In the genomic region with DNA sequence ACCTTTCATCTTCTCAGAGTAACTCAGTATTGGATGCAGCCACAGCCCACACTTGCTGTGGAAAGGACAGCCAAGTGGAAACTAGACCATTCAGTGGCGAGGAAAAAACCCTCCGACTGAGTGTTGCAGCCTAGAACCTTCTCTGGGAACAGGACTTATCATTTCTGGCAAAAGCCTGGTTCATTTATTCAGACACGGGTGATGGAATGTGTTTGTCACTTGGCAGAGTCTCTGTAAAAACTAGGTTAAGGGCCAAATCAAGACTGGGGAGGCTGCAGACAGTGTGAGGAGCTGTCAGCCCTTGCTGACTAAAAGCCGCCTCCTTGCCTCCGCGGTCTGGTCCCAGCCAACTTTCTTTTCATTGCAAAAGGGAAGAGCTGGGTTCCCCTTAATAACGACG, we compare ENCODE assay signal across 10 mouse cellular contexts.
DNase-seq lines count a peak whose midpoint lies in the region; ATAC-seq and TF ChIP-seq lines count a peak whose summit lies in the region.
"Had no signal": no experiment of that assay in that cellular context is flagged by ENCODE, and none has a peak within 500 bp of the region (broad histone marks: within the 10 kb centered on the region; RNA-seq: fewer than 3 reads in every experiment).

No protein-coding gene starts in this region.

- no peak overlapping the region for H3K27ac ChIP-seq in kidney, adult 2 months (ENCODE audit: insufficient read depth, low read depth, low read length)
- H3K27ac ChIP-seq in kidney, embryonic 15.5 days = no peak overlapping the region
- H3K27ac ChIP-seq in lung, embryonic 15.5 days = no peak overlapping the region
- no peak overlapping the region for H3K27ac ChIP-seq in liver, embryonic 11.5 days (ENCODE audit: low read depth, low read length)
- H3K27ac ChIP-seq: embryonic facial prominence, embryonic 15.5 days had no signal

- H3K4me1 ChIP-seq in kidney, adult 2 months (ENCODE audit: control insufficient read depth, insufficient read depth, low read length) = no peaks in the 10 kb centered on the region
- peaks cover 25% of the 10 kb centered on the region for H3K4me1 ChIP-seq in kidney, embryonic 15.5 days
- H3K4me1 ChIP-seq in lung, embryonic 15.5 days = peaks cover 32% of the 10 kb centered on the region
- no peaks in the 10 kb centered on the region for H3K4me1 ChIP-seq in liver, embryonic 11.5 days (replicated peaks; ENCODE audit: control insufficient read depth, insufficient read depth, low read length)

- peak; percentile 60 for DNase-seq in kidney, adult 2 months
- peak; percentile 54 to 55 for DNase-seq in adrenal gland, postnatal 36 days
- peak; percentile 48 for DNase-seq in gastrocnemius, postnatal 25 days
- no peak for DNase-seq in liver, embryonic 11.5 days (ENCODE audit: low spot score)
- DNase-seq in right cerebral cortex, postnatal 10 days (ENCODE audit: low spot score in 2 of 2) = no peak

- no peak for TF ChIP-seq POLR2A in kidney, adult 2 months (IDR thresholded peaks at IDR 0.05; ENCODE audit: low read depth, low read length)

- no peak overlapping the region for H3K4me2 ChIP-seq in kidney, embryonic 15.5 days
- H3K4me2 ChIP-seq in lung, embryonic 15.5 days = peak overlapping the region; percentile 7; the same call in 1 of the 2 replicates
- H3K4me2 ChIP-seq in liver, embryonic 11.5 days = no peak overlapping the region
- H3K4me2 ChIP-seq: embryonic facial prominence, embryonic 15.5 days had no signal

- no peak overlapping the region for H3K9ac ChIP-seq in kidney, embryonic 15.5 days
- no peak overlapping the region for H3K9ac ChIP-seq in lung, embryonic 15.5 days
- H3K9ac ChIP-seq in liver, embryonic 11.5 days (ENCODE audit: low read depth, low read length) = no peak overlapping the region
- H3K9ac ChIP-seq: embryonic facial prominence, embryonic 15.5 days had no signal

- H3K9me3 ChIP-seq in kidney, embryonic 15.5 days (replicated peaks) = no peaks in the 10 kb centered on the region
- H3K9me3 ChIP-seq in lung, embryonic 15.5 days = no peaks in the 10 kb centered on the region
- H3K9me3 ChIP-seq in liver, embryonic 11.5 days (ENCODE audit: control insufficient read depth, low read length) = no peaks in the 10 kb centered on the region
- H3K9me3 ChIP-seq: embryonic facial prominence, embryonic 15.5 days had no signal

- H3K27me3 ChIP-seq in kidney, adult 2 months (replicated peaks; ENCODE audit: control insufficient read depth, insufficient read depth, low read length) = no peaks in the 10 kb centered on the region
- no peaks in the 10 kb centered on the region for H3K27me3 ChIP-seq in kidney, embryonic 15.5 days
- H3K27me3 ChIP-seq in lung, embryonic 15.5 days = 0 out of 2 replicates have a peak, but pooled peaks cover 3% of the 10 kb centered on the region
- no peaks in the 10 kb centered on the region for H3K27me3 ChIP-seq in liver, embryonic 11.5 days (replicated peaks; ENCODE audit: control insufficient read depth, insufficient read depth, low read length)
- H3K27me3 ChIP-seq: embryonic facial prominence, embryonic 15.5 days; Patski had no signal

- TF ChIP-seq CTCF in kidney, adult 2 months (conservative IDR thresholded peaks at IDR 0.05; ENCODE audit: insufficient read depth, insufficient read length, low read depth, low read length) = no peak

- ATAC-seq in kidney, embryonic 15.5 days (replicated peaks; ENCODE audit: low FRiP score) = no peak
- peak; percentile 78 for ATAC-seq in lung, embryonic 15.5 days (ENCODE audit: borderline replicate concordance, extremely low read depth, low FRiP score, low TSS enrichment)
- ATAC-seq in CD4-positive, CD25-positive, alpha-beta regulatory T cell, adult 4 months = no peak
- ATAC-seq in liver, embryonic 11.5 days (replicated peaks; ENCODE audit: low FRiP score) = no peak
- ATAC-seq: Patski had no signal

- H3K4me3 ChIP-seq in kidney, adult 2 months (ENCODE audit: insufficient read depth, low read depth, low read length) = no peak overlapping the region
- H3K4me3 ChIP-seq in kidney, embryonic 15.5 days (replicated peaks) = no peak overlapping the region
- no peak overlapping the region for H3K4me3 ChIP-seq in lung, embryonic 15.5 days
- no peak overlapping the region for H3K4me3 ChIP-seq in liver, embryonic 11.5 days (ENCODE audit: low read depth, low read length)
- H3K4me3 ChIP-seq: embryonic facial prominence, embryonic 15.5 days had no signal

- 39% methylated on average over 8 of the region's 8 CpGs for WGBS in kidney, adult 2 months
- WGBS in kidney, embryonic 15.5 days = 36% methylated on average over 8 of the region's 8 CpGs
- 31% methylated on average over 8 of the region's 8 CpGs for WGBS in lung, embryonic 15.5 days
- WGBS in liver, embryonic 11.5 days = 73% methylated on average over 8 of the region's 8 CpGs

- H3K36me3 ChIP-seq in kidney, adult 2 months (ENCODE audit: control insufficient read depth, insufficient read depth, low read length) = no peaks in the 10 kb centered on the region
- H3K36me3 ChIP-seq in kidney, embryonic 15.5 days = no peaks in the 10 kb centered on the region
- no peaks in the 10 kb centered on the region for H3K36me3 ChIP-seq in lung, embryonic 15.5 days
- H3K36me3 ChIP-seq in liver, embryonic 11.5 days (ENCODE audit: control insufficient read depth, insufficient read depth, low read length) = no peaks in the 10 kb centered on the region
- H3K36me3 ChIP-seq: embryonic facial prominence, embryonic 15.5 days had no signal

Comparison
In these comparisons a context has a peak if more than half of its experiments do, and no peak if none do; other contexts are left out.
1. DNase-seq: peak in kidney, adult 2 months (single experiment), adrenal gland, postnatal 36 days (2 of 2) and gastrocnemius, postnatal 25 days (single experiment); none in liver, embryonic 11.5 days (single experiment) and right cerebral cortex, postnatal 10 days (0 of 2).